Mouse (Mus musculus): ENCODE results near the gene Aaed1.

Gene Aaed1

GRCm38 (mm10) chr13:64312024-64312915, at the start of gene Aaed1:
Gene Aaed1 (minus strand): TSS chr13:64312710.
- in situ Hi-C loops (cut with MboI, MseI): loop anchor here (25.0 kb wide), 1 partner anchor 800 kb away; the partner anchor contains the start of gene Mfsd14b

GRCm38 (mm10) chr13:64362139-64362538, 49.6 kb upstream of the Aaed1 start:
- in situ Hi-C loops (cut with MboI, MseI): no loop called here

DNA sequence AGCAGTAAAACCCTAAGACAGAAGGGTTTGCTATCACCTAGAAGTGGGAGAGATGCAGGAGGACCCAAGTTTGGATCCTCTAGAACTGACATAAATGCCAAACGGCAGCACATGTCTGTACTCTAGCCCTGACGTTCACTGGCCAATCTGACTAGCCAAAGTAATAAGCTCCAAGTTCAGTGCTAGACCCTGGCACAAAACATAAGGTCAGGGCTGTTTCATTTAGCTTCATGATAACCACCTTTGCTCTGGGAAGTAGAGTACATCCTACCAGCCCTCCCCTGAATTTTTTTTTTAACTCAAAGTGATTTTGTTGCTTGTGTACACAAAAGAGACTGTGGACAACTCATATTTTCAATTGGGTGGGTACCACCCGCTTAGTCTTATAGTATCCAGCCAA, 48.5 kb upstream of the Aaed1 start:
- in situ Hi-C loops (cut with MboI, MseI): no loop called here

- in situ Hi-C loops (cut with MboI, MseI): no loop called here
These were observed 47.2 kb upstream of the Aaed1 start for GRCm38 (mm10) chr13:64359702-64360101.

DNA sequence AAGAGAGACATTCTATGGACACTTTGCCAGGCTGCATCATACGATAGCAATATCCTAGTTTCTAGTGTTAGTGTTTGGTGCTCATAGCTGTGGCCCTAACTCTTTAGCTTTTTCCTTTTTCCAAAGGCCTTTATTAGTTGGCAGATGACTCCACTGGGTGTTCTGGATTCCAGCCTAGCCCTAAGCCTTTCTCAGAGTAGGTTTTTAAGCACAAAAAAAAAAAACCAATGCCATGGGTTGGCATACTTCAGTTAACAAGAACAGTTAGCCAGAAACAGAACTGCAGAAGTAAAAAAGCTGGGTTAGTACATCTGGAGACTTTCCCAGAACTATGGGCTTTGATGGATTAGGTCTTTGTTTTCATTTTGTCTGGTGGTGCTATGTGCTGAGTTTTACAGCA, 46.0 kb upstream of the Aaed1 start:
- in situ Hi-C loops (cut with MboI, MseI): no loop called here

DNA sequence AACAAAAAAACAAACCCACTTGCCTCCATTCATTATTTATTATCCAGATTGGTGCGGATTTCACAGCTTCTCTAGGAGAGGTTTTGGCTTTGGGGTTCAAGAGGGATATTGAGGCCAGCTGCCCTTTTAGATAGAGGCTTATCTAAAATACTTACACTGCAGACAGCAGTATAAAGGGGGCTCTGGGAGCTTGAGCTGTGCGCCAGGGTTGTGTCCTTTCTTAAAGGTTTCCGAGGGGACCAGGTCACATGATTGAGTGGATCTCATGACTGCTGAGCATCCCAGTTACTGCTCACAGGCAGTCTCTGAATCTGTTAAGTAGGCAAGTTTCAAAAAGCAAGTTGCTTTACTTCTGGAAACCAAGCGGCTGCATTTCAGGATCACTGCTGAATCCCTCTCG, 44.9 kb upstream of the Aaed1 start:
- in situ Hi-C loops (cut with MboI, MseI): no loop called here

GRCm38 (mm10) chr13:64349474-64349873, 37.0 kb upstream of the Aaed1 start:
- in situ Hi-C loops (cut with MboI, MseI): no loop called here

GRCm38 (mm10) chr13:64344082-64344501, 31.6 kb upstream of the Aaed1 start:
- in situ Hi-C loops (cut with MboI, MseI): no loop called here

DNA sequence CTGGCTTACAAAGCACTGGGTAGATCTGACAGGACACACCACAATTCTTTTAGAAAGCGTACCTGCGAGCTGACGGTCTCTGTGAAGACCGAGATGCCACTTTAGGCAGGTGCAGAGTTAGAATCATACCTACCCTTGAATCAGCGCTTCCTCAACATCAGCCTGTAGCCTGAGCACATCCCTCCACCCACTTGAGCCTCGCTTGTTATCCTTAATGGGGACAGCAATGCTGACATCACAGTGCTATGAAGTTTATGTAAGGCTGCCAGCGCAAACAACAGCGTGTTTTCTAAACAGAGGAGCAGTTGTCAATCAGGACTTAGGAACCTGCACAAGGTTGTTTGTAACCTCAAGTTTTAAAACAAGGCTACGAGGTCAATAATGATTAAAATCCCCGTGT, 31.1 kb upstream of the Aaed1 start:
- in situ Hi-C loops (cut with MboI, MseI): no loop called here

GRCm38 (mm10) chr13:64335546-64336132, 23.1 kb upstream of the Aaed1 start:
- in situ Hi-C loops (cut with MboI, MseI): no loop called here

DNA sequence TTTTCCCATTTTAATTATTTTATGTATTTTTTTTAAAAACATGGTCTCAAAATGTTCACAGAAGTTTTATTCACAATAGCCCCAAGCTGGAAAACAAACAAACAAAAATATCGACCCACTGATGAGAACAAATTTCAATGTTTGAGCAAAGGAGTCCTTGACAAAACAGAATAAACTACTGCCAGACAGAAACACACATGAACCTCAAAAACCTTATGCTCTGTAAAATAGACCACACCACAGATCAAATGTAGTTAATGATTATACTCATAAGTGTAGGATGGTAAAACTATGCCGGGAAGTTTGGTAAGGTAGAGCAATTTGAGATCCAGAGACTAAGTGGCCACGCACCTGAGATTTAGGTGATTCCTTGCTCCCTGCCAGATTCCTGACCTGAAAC, 20.6 kb upstream of the Aaed1 start:
- in situ Hi-C loops (cut with MboI, MseI): no loop called here

GRCm38 (mm10) chr13:64332321-64332720, 19.8 kb upstream of the Aaed1 start:
- in situ Hi-C loops (cut with MboI, MseI): no loop called here

DNA sequence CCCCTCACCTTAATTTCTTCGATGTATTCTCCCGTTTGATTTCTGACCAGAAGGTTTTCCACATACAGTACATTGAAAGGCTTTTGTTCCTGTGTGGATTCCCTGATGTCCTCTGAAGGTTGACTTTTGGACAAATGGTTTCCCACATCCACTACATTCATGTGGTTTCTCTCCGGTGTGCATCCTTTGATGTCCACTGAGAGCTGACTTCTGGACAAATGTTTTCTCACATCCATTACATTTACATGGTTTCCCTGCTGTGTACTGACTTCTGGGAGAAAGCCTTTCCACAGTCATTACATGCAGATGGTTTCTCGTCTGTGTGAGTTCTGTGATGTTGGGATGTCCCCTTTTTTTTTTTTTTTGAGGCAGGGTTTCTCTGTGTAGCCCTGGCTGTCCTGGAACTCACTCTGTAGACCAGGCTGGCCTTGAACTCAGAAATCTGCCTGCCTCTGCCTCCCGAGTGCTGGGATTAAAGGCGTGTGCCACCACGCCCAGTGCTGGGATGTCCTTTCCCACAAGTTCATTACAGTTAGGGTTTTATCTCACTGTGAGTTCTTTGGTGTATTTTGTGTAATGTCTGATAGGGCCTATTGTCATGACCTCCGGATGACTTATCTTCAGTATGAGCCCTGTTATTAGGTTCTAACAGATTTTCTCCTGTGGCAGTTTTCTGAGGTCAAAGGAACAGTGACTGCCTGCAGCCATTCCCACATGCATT, 10.2 kb upstream of the Aaed1 start:
- in situ Hi-C loops (cut with MboI, MseI): loop anchor here (25.0 kb wide), 1 partner anchor 790 kb away; the partner anchor contains the start of gene Mfsd14b

DNA sequence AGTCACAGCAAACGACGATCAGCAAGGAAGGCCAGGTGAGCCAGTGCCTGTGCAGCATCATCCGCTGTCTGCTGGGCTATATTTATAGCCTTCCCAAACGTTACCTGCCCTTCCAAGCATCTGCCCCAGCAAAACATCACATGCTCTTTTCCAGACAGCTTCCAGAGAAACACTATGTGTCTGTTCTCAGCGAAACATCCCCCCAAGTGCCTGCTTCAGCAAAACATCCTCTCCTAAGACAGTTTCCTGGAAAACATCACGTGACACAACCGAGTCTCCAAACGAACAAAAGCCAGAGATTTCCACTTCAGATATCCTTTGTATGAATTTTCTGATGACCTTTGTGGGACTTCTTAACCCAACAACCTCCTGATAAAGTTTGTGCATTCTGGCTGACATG, 7.8 kb upstream of the Aaed1 start:
- in situ Hi-C loops (cut with MboI, MseI): loop anchor here (25.0 kb wide), 1 partner anchor 792 kb away; the partner anchor contains the start of gene Mfsd14b

GRCm38 (mm10) chr13:64319782-64320181, 7.3 kb upstream of the Aaed1 start:
- in situ Hi-C loops (cut with MboI, MseI): loop anchor here (5.0 to 25.0 kb wide), 3 partner anchors 48 to 793 kb away; partner anchors contain the start of gene Mfsd14b

DNA sequence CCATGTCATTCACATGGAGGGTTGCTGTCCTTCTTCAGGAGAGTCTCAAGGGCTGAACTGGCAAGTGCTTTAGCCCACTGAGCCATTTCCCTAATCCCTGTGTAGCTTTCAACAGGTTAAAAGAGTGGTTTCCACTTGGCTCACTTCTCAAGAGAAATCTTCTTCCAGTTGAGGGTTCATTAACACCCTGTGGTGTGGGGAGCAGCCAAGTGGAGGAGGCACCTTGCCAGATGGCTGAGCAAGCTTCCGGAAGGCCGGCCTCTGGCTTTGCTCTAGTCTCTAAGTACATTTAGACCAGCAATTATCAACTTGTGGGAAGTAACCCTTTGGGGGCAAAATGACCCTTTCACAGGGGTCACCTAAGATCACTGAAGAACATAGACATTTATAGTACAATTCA, 5.8 kb upstream of the Aaed1 start:
- in situ Hi-C loops (cut with MboI, MseI): loop anchor here (5.0 to 25.0 kb wide), 3 partner anchors 49 to 794 kb away; partner anchors contain the start of gene Mfsd14b

GRCm38 (mm10) chr13:64315483-64316050, 3.1 kb upstream of the Aaed1 start:
- in situ Hi-C loops (cut with MboI, MseI): loop anchor here (5.0 to 25.0 kb wide), 3 partner anchors 52 to 797 kb away; partner anchors contain the start of gene Mfsd14b

GRCm38 (mm10) chr13:64314041-64314440, 1.5 kb upstream of the Aaed1 start:
- in situ Hi-C loops (cut with MboI, MseI): loop anchor here (25.0 kb wide), 1 partner anchor 798 kb away; the partner anchor contains the start of gene Mfsd14b

GRCm38 (mm10) chr13:64312916-64313289, 393 bp upstream of the Aaed1 start:
- in situ Hi-C loops (cut with MboI, MseI): loop anchor here (25.0 kb wide), 1 partner anchor 799 kb away; the partner anchor contains the start of gene Mfsd14b

DNA sequence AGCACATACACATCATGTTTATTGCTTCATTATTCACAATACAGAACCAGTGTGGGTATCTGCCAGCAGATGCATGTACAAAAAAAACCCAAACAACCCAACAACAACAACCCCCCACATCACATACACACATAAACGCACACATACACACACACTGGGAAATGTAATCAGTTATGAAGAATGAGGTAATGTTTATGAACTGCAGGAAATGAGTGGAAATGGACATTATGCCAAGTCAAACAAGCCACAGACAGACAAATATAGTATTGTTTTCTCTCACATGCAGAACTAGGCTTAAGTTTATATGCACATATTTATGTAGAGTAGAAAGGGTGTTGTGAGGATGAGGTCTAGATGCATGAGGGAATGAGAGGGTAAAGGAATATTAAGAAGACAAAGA, 1.2 kb downstream of the Aaed1 start:
- in situ Hi-C loops (cut with MboI, MseI): loop anchor here (25.0 kb wide), 1 partner anchor 801 kb away; the partner anchor contains the start of gene Mfsd14b

- in situ Hi-C loops (cut with MboI, MseI): loop anchor here (25.0 kb wide), 1 partner anchor 802 kb away; the partner anchor contains the start of gene Mfsd14b
These were observed 1.9 kb downstream of the Aaed1 start for GRCm38 (mm10) chr13:64310585-64310984.
